Mouse (Mus musculus): ENCODE measurements at regions not wholly inside any gene's neighbourhood (a gene's known extent, or its start where the extent isn't known, plus 50 kb on each side); places are given as distances from the start of the nearest gene placed in this dataset.

DNA sequence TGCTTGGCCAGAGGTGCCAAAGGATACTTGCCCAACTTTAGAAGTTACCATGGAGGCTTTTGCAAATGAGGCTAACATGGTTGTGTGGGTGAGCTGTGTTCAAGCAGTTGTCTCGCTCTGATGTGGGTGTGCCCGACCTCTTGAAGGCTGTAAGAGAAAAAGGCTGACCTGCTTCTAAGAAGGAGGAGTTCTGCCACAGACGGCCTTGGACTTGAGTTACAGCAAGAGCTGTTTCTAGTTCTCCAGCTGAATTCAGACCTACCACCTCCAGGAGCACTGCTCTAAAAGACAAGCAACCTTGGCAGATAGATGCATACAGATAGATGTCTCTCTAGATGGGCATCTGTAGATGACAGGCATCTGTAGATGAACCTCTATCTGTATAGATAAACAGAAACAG lies 202.7 kb upstream of the A230072I06Rik start:
- no peak for DNase-seq

- no peak for DNase-seq
These were observed 201.7 kb upstream of the A230072I06Rik start for GRCm38 (mm10) chr8:12076811-12077375.

DNA sequence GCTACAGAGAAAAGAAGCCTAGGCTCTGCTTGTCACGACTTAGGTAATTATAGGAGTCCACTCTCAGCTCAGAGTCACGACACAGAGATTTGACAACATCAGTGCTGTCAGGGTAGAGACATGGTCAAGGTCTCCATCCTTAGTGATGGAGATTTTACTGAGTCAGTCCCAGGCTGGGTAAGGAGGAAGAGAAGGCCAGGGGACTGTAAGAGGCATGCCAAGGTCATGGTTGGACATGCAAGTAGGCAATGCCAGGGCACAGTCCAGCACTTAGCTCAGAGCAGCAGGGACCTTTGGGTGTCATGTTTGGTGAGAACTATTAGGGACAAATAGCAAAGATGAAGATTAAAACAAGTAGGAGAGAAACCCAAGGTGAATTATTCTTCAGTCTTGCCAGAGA lies 200.7 kb upstream of the A230072I06Rik start:
- DNase-seq = no peak

- no peak for DNase-seq
These were observed 199.7 kb upstream of the A230072I06Rik start for GRCm38 (mm10) chr8:12078679-12079566.

GRCm38 (mm10) chr8:12081536-12081935 lies 197.1 kb upstream of the A230072I06Rik start:
- DNase-seq = no peak

GRCm38 (mm10) chr8:12087192-12087800 lies 191.3 kb upstream of the A230072I06Rik start:
- DNase-seq = no peak

DNA sequence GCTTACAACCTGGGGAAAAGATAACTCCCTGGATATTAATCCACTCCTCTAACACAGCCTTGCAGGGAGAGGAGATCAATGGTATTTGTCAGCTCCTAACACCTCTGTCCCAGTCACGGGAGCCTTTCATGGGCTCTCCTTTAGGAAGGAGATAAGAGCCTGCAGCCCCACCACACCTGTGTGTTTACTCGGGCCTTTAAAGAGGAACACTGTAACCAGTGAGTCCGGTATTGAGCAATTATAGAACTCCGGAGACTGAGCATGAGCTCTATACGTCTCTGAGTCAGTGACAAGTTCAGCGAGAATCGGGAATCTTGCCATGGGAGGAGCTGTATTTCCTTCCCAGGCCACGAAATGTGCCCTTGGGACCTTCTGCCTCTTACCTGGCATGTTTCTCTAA lies 178.5 kb upstream of the A230072I06Rik start:
- DNase-seq = no peak

DNA sequence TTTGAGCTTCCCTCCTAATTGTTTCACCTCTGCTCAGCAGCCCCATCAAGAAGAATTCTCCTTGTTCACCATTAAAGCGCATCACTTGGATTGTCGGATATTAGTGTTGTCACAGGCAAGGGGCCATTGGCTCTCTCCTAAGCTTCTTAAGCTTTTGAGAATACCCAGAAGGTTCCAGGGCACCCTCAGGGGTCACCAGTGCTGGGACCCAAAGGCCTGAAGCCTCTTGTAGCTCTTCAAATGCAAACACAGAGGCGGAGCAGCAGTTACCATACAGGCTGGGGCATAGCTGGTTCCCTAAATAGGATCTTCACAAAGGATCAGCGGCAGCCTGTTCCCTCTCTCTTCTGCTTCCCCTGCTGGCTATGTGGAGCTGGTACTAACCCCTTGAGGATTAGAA lies 175.3 kb upstream of the A230072I06Rik start:
- DNase-seq = no peak

DNA sequence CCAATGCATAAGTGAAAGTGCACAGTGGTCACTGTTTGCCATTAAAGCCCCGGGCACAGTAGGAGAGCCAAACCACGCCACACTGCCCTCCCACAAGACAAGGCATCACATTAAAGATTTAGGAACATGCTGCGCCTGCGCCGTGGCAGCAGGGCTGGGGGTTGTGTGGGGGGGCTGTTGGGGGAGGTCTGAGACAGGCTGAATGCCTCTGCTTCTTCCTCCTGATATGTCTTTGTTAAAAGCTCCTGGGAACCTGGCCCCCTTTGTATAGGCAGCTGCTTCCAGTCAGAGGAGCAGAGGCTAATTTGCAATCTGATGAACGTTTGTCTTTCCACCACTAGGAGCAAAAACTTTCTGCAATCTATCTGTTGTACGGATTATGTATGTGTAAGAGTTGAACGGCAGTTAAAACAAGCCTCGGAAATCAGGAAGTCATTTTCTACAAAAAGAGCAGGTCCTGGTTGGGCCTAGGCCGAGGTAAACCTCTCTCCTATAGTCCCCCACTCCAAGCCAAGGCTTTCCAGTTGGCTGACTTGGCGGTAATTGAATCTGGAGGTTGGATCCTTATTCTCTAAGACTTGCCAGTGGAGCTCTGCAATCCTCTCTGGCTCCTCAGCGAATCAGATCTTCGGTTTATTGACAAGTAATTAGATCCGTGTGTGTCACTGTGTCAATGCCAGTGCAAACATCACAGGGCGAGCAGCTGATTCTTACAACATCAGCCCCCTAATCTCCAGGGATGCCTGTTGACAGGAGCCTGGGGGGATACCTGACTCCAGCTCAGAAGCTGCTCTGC lies 173.3 kb upstream of the A230072I06Rik start:
- no peak for DNase-seq

DNA sequence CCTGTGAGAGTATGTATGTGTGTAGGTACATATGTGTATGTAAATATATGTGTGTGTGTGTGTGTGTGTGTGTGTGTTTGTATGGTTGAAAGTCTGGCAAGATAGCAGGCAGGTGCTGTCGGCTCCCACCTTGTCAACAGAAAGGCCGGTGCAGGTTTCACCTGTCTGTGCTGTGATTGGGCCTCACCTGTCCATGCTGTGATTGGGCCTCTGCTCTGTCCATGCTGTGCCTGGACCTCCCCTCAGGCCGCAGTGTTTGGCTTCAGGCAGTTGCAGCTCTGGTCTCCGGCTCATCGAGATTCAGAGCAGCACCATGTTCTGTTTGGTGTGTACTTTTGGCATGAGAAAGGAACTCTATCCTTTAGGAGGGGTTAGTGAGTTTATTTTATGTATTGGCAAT lies 170.0 kb upstream of the A230072I06Rik start:
- DNase-seq = no peak

DNA sequence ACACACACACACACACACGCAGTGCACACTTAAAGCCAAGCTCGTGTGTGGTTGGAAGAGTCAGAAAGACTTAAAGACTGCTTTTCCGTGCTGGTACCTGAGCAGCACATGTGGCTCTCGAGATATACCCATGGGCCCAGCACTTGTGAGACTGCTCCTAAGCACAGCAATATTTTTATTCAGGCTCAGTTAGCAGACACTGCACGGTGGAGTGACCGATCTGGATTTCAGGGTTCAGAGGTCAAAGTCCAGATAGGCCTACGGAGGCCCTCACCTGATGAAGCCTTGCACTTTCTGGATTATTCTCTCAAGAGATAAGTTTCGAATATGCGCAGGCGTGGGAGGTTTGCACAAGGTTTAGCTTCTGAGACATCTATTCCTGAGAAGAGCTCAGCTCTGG lies 167.0 kb upstream of the A230072I06Rik start:
- no peak for DNase-seq

GRCm38 (mm10) chr8:12113023-12113422 lies 165.6 kb upstream of the A230072I06Rik start:
- no peak for DNase-seq

DNA sequence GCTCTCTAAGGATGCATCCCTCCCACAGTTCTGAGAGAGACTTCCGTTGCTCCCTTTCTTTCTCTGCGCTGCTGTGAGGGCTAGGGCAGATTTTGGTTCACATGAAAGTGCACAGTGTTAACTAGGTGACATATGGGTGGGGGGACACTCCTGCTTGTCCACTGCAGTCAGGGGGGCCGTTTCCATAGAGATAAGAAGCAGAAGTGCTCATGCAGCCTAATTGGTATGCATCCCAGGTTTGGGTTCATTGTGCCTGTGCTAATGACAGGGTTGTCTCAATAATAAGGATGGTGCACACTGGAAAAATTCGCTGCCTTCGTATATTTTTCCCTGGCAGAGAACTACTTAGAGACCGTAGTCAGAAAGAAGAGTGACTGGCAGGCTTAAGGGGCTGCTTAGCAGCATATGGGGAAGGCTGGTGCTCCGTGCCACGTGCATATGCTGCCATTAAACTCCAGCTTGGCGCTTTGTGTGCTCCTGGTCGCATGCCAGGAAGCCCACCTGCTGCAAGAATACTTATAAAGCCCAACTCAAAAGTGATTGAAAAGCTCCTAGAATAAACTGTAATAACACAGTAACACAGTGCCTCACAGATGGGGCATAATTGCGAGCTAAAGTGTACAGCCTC lies 152.1 kb upstream of the A230072I06Rik start:
- no peak for DNase-seq

DNA sequence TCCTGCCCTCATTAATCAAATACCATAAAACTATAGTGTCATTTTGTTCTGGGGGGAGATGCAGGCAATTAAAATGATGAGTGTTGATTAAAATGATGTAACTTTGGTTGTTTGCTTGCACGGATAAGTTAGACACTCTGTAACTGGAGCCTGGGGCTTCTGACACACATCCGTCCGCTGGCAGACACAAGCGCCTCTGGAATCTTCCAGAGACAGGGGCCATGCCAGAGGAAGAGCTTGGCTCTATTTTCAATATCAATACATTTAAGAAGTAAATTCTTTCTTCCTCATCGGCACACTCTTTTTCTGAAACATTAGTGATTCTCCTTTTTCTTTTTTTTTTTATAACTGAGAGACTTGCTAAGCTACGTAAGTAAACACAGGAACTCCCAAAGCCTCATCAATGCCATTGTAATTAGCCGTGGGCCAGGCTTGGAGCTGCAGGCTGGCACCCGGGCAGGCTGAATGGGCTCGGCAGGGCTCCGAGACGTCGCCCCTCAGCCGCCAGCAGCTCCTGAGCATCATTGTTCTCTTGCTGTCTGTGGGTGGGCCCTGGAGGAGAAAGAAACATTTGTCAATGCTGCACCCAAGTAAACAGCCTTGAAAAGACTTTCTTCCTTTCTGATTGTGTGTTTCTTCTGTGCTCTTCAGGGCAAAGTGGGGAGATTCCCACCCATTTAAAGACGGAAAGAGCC lies 151.4 kb upstream of the A230072I06Rik start:
- no peak for DNase-seq

DNA sequence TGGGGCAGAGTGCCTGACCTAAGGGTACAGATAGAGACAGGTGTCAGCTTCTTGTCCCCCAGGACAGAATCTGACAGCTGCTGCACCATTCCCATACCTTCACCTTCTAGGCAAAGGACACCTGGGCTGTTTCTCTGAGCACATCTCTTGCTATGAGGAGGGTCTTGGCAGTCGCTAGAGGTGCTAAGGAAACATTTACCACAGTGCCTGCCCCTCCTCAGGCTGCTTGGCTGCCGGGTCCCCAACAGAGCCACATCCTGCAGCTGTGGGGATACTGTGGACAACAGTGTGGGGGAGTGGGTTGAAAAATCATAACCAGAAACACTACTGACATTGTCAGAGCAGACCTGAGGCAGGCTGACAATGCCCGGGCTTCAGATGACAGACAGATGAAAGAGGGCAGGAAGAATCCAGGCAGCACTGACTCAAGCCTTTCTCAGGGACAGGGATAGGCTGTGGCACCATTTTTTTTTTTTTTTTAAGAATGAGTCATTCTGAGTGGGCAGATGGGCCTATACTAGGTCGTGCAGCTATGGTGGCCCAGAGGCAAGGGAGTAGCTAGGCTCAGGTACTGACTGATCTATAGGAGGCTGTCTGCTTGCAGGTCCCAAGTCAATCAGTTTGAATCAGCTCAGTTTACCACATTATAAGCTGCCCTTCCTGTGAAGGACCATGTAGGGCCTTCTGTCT lies 150.7 kb upstream of the A230072I06Rik start:
- DNase-seq = no peak

DNA sequence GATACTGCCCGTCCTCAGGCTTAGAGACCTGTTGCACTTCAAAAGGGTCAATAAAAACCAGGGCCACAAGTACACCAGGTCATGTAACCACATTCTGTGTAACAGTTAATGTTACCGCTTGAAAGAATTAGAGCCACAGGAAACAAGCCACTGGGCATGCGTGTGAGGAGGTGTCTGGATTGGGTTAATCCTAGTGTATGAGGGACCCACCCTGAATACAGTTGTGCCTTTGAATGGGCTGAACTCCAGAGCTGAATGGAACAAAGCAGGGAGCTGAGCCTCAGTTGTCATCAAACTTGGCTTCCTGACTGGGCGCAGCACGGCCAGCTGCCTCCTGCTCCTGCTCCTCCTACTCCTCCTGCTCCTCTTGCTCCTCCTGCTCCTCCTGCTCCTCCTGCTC lies 148.0 kb upstream of the A230072I06Rik start:
- DNase-seq = no peak

DNA sequence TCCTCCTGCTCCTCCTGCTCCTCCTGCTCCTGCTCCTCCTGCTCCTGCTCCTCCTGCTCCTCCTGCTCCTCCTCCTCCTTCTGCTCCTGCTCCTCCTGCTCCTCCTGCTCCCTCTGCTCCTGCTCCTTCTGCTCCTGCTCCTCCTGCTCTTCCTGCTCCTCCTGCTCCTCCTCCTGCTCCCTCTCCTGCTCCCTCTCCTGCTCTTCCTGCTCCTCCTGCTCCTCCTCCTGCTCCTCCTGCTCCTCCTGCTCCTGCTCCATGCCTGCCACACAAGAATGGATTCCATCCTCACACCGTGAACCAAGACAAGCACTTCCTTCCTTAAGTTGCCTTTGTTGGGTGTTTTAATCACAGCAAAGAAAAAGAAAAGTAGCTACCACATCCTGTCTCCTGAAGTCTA lies 144.4 kb upstream of the A230072I06Rik start:
- no peak for DNase-seq

- no peak for DNase-seq
These were observed 143.0 kb upstream of the A230072I06Rik start for GRCm38 (mm10) chr8:12135392-12136177.

DNA sequence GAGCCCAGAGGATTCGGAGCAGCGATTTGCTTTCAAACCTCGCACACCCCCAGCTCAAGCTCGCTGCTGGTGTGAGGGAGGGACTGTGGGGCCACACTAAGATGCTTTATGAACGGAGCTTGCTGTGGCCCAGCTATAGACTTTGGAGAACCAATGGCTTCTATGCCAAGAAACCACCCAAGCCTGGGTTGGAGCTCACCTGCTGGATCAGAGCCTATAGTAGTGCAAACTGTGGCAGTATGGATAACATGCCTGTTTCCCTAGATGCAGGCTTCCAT lies 142.5 kb upstream of the A230072I06Rik start:
- no peak for DNase-seq

GRCm38 (mm10) chr8:12137496-12137895 lies 141.1 kb upstream of the A230072I06Rik start:
- DNase-seq = no peak

DNA sequence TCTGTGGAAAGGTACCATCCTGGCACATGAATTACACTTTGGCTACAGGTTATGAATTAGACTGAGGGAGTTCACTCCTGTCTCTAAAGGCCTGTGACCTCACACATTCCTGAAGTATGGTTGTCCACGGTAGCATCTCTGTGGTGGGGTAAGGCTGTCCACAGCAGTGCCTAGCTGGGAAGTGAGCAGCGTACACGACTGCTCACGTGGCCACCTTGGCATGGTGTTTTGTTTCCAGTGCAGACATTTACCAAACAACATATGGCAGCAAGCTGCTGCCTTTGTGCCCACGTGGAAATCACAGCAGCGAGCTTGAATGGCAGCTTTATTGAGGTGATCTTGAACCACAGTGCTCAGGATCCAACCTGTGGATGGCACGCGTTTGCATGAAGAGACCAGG lies 140.7 kb upstream of the A230072I06Rik start:
- no peak for DNase-seq
